In genomic region chr6:135064621-135065020, GRCm38 (mm10) we compare ENCODE assay signal across 11 mouse cellular contexts. TPM values are rescaled to one million over a fixed set of nuclear protein-coding genes. Genes with fewer than 3 reads are reported as not detected.
DNase-seq lines count a peak whose midpoint lies in the region; ATAC-seq lines count a peak whose summit lies in the region.
"Had no signal": no experiment of that assay in that cellular context is flagged by ENCODE, and none has a peak within 500 bp of the region (broad histone marks: within the 10 kb centered on the region; RNA-seq: fewer than 3 reads in every experiment).

No protein-coding gene starts in this region.

- ATAC-seq in hindbrain, embryonic 13.5 days (ENCODE audit: low FRiP score), result no peak
- no peak for ATAC-seq in hindbrain, embryonic 12.5 days (ENCODE audit: low FRiP score)
- no peak for ATAC-seq in neural tube, embryonic 13.5 days (ENCODE audit: low read depth)
- no peak for ATAC-seq in limb, embryonic 15.5 days (ENCODE audit: insufficient number of reproducible peaks, low FRiP score, low TSS enrichment, low read depth)
- ATAC-seq in cerebellum, adult (ENCODE audit: insufficient number of reproducible peaks, low FRiP score, low TSS enrichment), result no peak

- H3K4me2 ChIP-seq in hindbrain, embryonic 13.5 days, result peak overlapping the region; percentile 70; the same call in 1 of the 2 replicates
- H3K4me2 ChIP-seq in hindbrain, embryonic 12.5 days (replicated peaks), result no peak overlapping the region
- H3K4me2 ChIP-seq in neural tube, embryonic 13.5 days, result 0 out of 2 replicates have a peak overlapping the region, but pooled peaks have one; percentile 73
- H3K4me2 ChIP-seq in limb, embryonic 15.5 days, result no peak overlapping the region; the same call in 1 of the 2 replicates

- no peaks in the 10 kb centered on the region for H3K9me3 ChIP-seq in hindbrain, embryonic 13.5 days
- no peaks in the 10 kb centered on the region for H3K9me3 ChIP-seq in hindbrain, embryonic 12.5 days (replicated peaks)
- no peaks in the 10 kb centered on the region for H3K9me3 ChIP-seq in neural tube, embryonic 13.5 days
- H3K9me3 ChIP-seq in limb, embryonic 15.5 days, result no peaks in the 10 kb centered on the region

- no peaks in the 10 kb centered on the region for H3K36me3 ChIP-seq in hindbrain, embryonic 13.5 days
- no peaks in the 10 kb centered on the region for H3K36me3 ChIP-seq in hindbrain, embryonic 12.5 days
- H3K36me3 ChIP-seq in neural tube, embryonic 13.5 days, result no peaks in the 10 kb centered on the region
- H3K36me3 ChIP-seq in limb, embryonic 15.5 days, result no peaks in the 10 kb centered on the region

- H3K27me3 ChIP-seq in hindbrain, embryonic 13.5 days, result peaks cover 44% of the 10 kb centered on the region
- H3K27me3 ChIP-seq in hindbrain, embryonic 12.5 days, result peaks cover 31% of the 10 kb centered on the region
- H3K27me3 ChIP-seq in neural tube, embryonic 13.5 days, result peaks cover 13% of the 10 kb centered on the region
- peaks cover 4% of the 10 kb centered on the region; the same call in 1 of the 2 replicates for H3K27me3 ChIP-seq in limb, embryonic 15.5 days

- no peak for DNase-seq in neural tube, embryonic 10.5 days (ENCODE audit: extremely low spot score, low spot score)
- no peak for DNase-seq in cerebellum, postnatal 25 days
- DNase-seq in ovary, adult 18-20 months (ENCODE audit: low spot score), result no peak
- DNase-seq: cerebellum, adult 9-11 months had no signal

- H3K9ac ChIP-seq in hindbrain, embryonic 13.5 days, result no peak overlapping the region
- no peak overlapping the region for H3K9ac ChIP-seq in hindbrain, embryonic 12.5 days
- H3K9ac ChIP-seq in neural tube, embryonic 13.5 days, result no peak overlapping the region
- H3K9ac ChIP-seq in limb, embryonic 15.5 days, result no peak overlapping the region

- H3K4me3 ChIP-seq in hindbrain, embryonic 13.5 days, result no peak overlapping the region
- H3K4me3 ChIP-seq in hindbrain, embryonic 12.5 days, result no peak overlapping the region
- no peak overlapping the region for H3K4me3 ChIP-seq in neural tube, embryonic 13.5 days
- peak overlapping the region; percentile 46; the same call in 1 of the 2 replicates for H3K4me3 ChIP-seq in limb, embryonic 15.5 days

- 68% methylated on average over 12 of the region's 12 CpGs for WGBS in hindbrain, embryonic 13.5 days
- 68% methylated on average over 12 of the region's 12 CpGs for WGBS in hindbrain, embryonic 12.5 days
- 67% methylated on average over 12 of the region's 12 CpGs for WGBS in neural tube, embryonic 13.5 days
- 67% methylated on average over 12 of the region's 12 CpGs for WGBS in limb, embryonic 15.5 days

- no peak overlapping the region for H3K27ac ChIP-seq in hindbrain, embryonic 13.5 days
- no peak overlapping the region for H3K27ac ChIP-seq in hindbrain, embryonic 12.5 days
- no peak overlapping the region for H3K27ac ChIP-seq in neural tube, embryonic 13.5 days (replicated peaks)
- no peak overlapping the region for H3K27ac ChIP-seq in limb, embryonic 15.5 days
- H3K27ac ChIP-seq: left cerebral cortex, adult 2 months had no signal

- H3K4me1 ChIP-seq in hindbrain, embryonic 13.5 days (replicated peaks), result peaks cover 13% of the 10 kb centered on the region
- H3K4me1 ChIP-seq in hindbrain, embryonic 12.5 days, result peaks cover 21% of the 10 kb centered on the region
- peaks cover 20% of the 10 kb centered on the region for H3K4me1 ChIP-seq in neural tube, embryonic 13.5 days (replicated peaks)
- peaks cover 18% of the 10 kb centered on the region for H3K4me1 ChIP-seq in limb, embryonic 15.5 days

RNA-seq across cellular contexts. Expression of gene Gprc5a, which starts 0.8 kb away (rescaled TPM):
- 0.72 and 1.1 TPM in 2 replicates for polyA plus RNA-seq in hindbrain, embryonic 13.5 days (2015; fragmentation: Nextera tagmentation; extraction: Ambion mirVana)
- 1.6 and 1.7 TPM in 2 replicates for polyA plus RNA-seq in hindbrain, embryonic 12.5 days (2016; fragmentation: Nextera tagmentation; extraction: Ambion mirVana)
- 1.8 and 2.0 TPM in 2 replicates for polyA plus RNA-seq in neural tube, embryonic 13.5 days (2015; fragmentation: Nextera tagmentation; extraction: Ambion mirVana)
- 10.0 and 11.8 TPM in 2 replicates for polyA plus RNA-seq in limb, embryonic 15.5 days (2015; fragmentation: Nextera tagmentation; extraction: Ambion mirVana)

RNA-seq across cellular contexts. Expression of gene Ddx47, which starts 53.2 kb away (rescaled TPM):
- polyA plus RNA-seq in hindbrain, embryonic 13.5 days (2015; fragmentation: Nextera tagmentation; extraction: Ambion mirVana), result 78.4 and 84.6 TPM in 2 replicates
- polyA plus RNA-seq in hindbrain, embryonic 12.5 days (2016; fragmentation: Nextera tagmentation; extraction: Ambion mirVana), result 84.0 and 87.2 TPM in 2 replicates
- 77.3 and 89.1 TPM in 2 replicates for polyA plus RNA-seq in neural tube, embryonic 13.5 days (2015; fragmentation: Nextera tagmentation; extraction: Ambion mirVana)
- 101 and 104 TPM in 2 replicates for polyA plus RNA-seq in limb, embryonic 15.5 days (2015; fragmentation: Nextera tagmentation; extraction: Ambion mirVana)

RNA-seq across cellular contexts. Expression of gene Gprc5d, which starts 53.5 kb away (rescaled TPM):
- not detected in 2 replicates for polyA plus RNA-seq in hindbrain, embryonic 13.5 days (2015; fragmentation: Nextera tagmentation; extraction: Ambion mirVana)
- not detected in 2 replicates for polyA plus RNA-seq in hindbrain, embryonic 12.5 days (2016; fragmentation: Nextera tagmentation; extraction: Ambion mirVana)
- not detected in 2 replicates for polyA plus RNA-seq in neural tube, embryonic 13.5 days (2015; fragmentation: Nextera tagmentation; extraction: Ambion mirVana)
- polyA plus RNA-seq in limb, embryonic 15.5 days (2015; fragmentation: Nextera tagmentation; extraction: Ambion mirVana), result 0.17 TPM in 1 of 2 replicates, not detected in the other
- polyA plus RNA-seq: heart, postnatal 0 days had no signal

Comparison
In these comparisons a context has a peak if more than half of its experiments do, and no peak if none do; other contexts are left out.
1. H3K4me2 ChIP-seq: peak in hindbrain, embryonic 13.5 days (single experiment) and neural tube, embryonic 13.5 days (single experiment); none in hindbrain, embryonic 12.5 days (single experiment) and limb, embryonic 15.5 days (single experiment).